In genomic region chr6:64896420-64896819, GRCm38 (mm10) we compare ENCODE assay signal across 28 mouse cellular contexts.
"Had no signal": no experiment of that assay in that cellular context is flagged by ENCODE, and none has a peak within 500 bp of the region (broad histone marks: within the 10 kb centered on the region; RNA-seq: fewer than 3 reads in every experiment).

No protein-coding gene starts in this region.

- H3K27me3 ChIP-seq: embryonic facial prominence, embryonic 12.5 days; embryonic facial prominence, embryonic 13.5 days; embryonic facial prominence, embryonic 15.5 days; forebrain, embryonic 12.5 days; forebrain, embryonic 13.5 days; forebrain, embryonic 15.5 days had no signal

- H3K4me2 ChIP-seq: embryonic facial prominence, embryonic 12.5 days; embryonic facial prominence, embryonic 13.5 days; embryonic facial prominence, embryonic 15.5 days; forebrain, embryonic 12.5 days; forebrain, embryonic 13.5 days; forebrain, embryonic 15.5 days had no signal

- DNase-seq: cerebellum, adult 18-20 months; cerebellum, adult 2 months; cerebellum, adult 8-10 months; cerebellum, adult 9-10 months; cerebellum, adult 9-11 months; cerebellum, postnatal 10 days; cerebellum, postnatal 14 days; cerebellum, postnatal 25 days; cerebellum, postnatal 36 days; embryo, embryonic 11 days; forebrain, postnatal 0 days; gastrocnemius, adult 2 months; gastrocnemius, postnatal 10 days; gastrocnemius, postnatal 14 days; gastrocnemius, postnatal 25 days; gastrocnemius, postnatal 36 days; heart, adult 18-20 months had no signal

- H3K9ac ChIP-seq: embryonic facial prominence, embryonic 12.5 days; embryonic facial prominence, embryonic 13.5 days; embryonic facial prominence, embryonic 15.5 days; forebrain, embryonic 12.5 days; forebrain, embryonic 13.5 days; forebrain, embryonic 15.5 days; forebrain, postnatal 0 days had no signal

- H3K4me3 ChIP-seq: embryonic facial prominence, embryonic 10.5 days; embryonic facial prominence, embryonic 12.5 days; embryonic facial prominence, embryonic 13.5 days; embryonic facial prominence, embryonic 15.5 days; erythroblast, embryonic 14.5 days; forebrain, embryonic 10.5 days; forebrain, embryonic 12.5 days; forebrain, embryonic 13.5 days; forebrain, embryonic 15.5 days; gastrocnemius, adult 2 months had no signal

- H3K9me3 ChIP-seq: embryonic facial prominence, embryonic 10.5 days; embryonic facial prominence, embryonic 12.5 days; embryonic facial prominence, embryonic 13.5 days; embryonic facial prominence, embryonic 15.5 days; forebrain, embryonic 10.5 days; forebrain, embryonic 12.5 days; forebrain, embryonic 13.5 days; forebrain, embryonic 15.5 days had no signal

- ATAC-seq: forebrain, embryonic 13.5 days; forebrain, embryonic 14.5 days; forebrain, embryonic 15.5 days; forebrain, embryonic 16.5 days; forebrain, postnatal 0 days had no signal

- H3K27ac ChIP-seq: embryonic facial prominence, embryonic 10.5 days; embryonic facial prominence, embryonic 12.5 days; embryonic facial prominence, embryonic 13.5 days; embryonic facial prominence, embryonic 15.5 days; forebrain, embryonic 10.5 days; forebrain, embryonic 12.5 days; forebrain, embryonic 13.5 days; forebrain, embryonic 15.5 days; gastrocnemius, adult 2 months had no signal

- H3K36me3 ChIP-seq: embryonic facial prominence, embryonic 10.5 days; embryonic facial prominence, embryonic 12.5 days; embryonic facial prominence, embryonic 13.5 days; embryonic facial prominence, embryonic 15.5 days; forebrain, embryonic 10.5 days; forebrain, embryonic 12.5 days; forebrain, embryonic 15.5 days had no signal

- H3K4me1 ChIP-seq: embryonic facial prominence, embryonic 10.5 days; embryonic facial prominence, embryonic 12.5 days; embryonic facial prominence, embryonic 13.5 days; embryonic facial prominence, embryonic 15.5 days; forebrain, embryonic 10.5 days; forebrain, embryonic 12.5 days; forebrain, embryonic 13.5 days; forebrain, embryonic 15.5 days had no signal
